Mouse (Mus musculus) spleen, adult 2 months (tissue): Measurements from ENCODE around the gene Rtn3. TPM values are rescaled to one million over a fixed set of nuclear protein-coding genes. Genes with fewer than 3 reads are reported as not detected.
"Not testable (repeated sequence)": the region's sequence is repeated elsewhere in the genome, so short reads cannot be mapped to it uniquely, and the experiment has no call there.

Experiments
- DNase-seq, 2 experiments: peaks; one replicate each; pipeline versions ENCODE4 v3.0.0 to v3.0.0-alpha.2; 2012 to 2021; ENCODE audit warnings: low spot score in 2 of 2, low read depth in 1 of 2
- H3K27ac ChIP-seq: fragments of 200-500 bp; 2 replicates; pipeline ENCODE4 v1.5.1; 2012; ENCODE audit warnings: low read length, inconsistent platforms; ENCODE audit not compliant: insufficient read depth
- H3K27me3 ChIP-seq: fragments of 200-500 bp; 2 replicates; pipeline ENCODE4 v1.6.1; 2012; ENCODE audit warnings: mild to moderate bottlenecking, moderate library complexity, low read length, inconsistent platforms; ENCODE audit not compliant: control insufficient read depth, insufficient read depth
- H3K36me3 ChIP-seq: fragments of 200-500 bp; 2 replicates; pipeline ENCODE4 v1.6.1; 2012; ENCODE audit warnings: mild to moderate bottlenecking, low read length, inconsistent platforms; ENCODE audit not compliant: control insufficient read depth, insufficient read depth
- H3K4me1 ChIP-seq: fragments of 200-500 bp; 2 replicates; pipeline ENCODE4 v1.6.1; 2011; ENCODE audit warnings: inconsistent platforms; ENCODE audit not compliant: control insufficient read depth, insufficient read depth, insufficient read length
- H3K4me3 ChIP-seq: fragments of 200-500 bp; 2 replicates; pipeline ENCODE4 v1.5.1; 2011; ENCODE audit warnings: mild to moderate bottlenecking, inconsistent platforms; ENCODE audit not compliant: insufficient read depth, insufficient read length; ENCODE audit errors: extremely low read depth
- CTCF ChIP-seq: fragments of 200-500 bp; IDR thresholded peaks from 2 replicates; pipeline ENCODE4 v1.5.1; 2011; ENCODE audit warnings: mild to moderate bottlenecking, inconsistent platforms; ENCODE audit not compliant: insufficient read depth, insufficient read length, insufficient replicate concordance; ENCODE audit errors: extremely low read depth
- POLR2A ChIP-seq: fragments of 200-500 bp; IDR thresholded peaks from 2 replicates; pipeline ENCODE4 v1.6.1; 2011; ENCODE audit warnings: low read depth, low read length, inconsistent platforms
- WGBS: fragments of 180-500 bp; shearing (Covaris S2); methylation state at CpG from one replicate; pipeline ENCODE4 v1.1.7; 2018; 5-methylcytosine and 5-hydroxymethylcytosine counted together
- polyA plus RNA-seq: library from polyadenylated mRNA; depleted of rRNA; stranded (reverse); fragments of >200 nt; gene quantifications from 2 replicates; pipeline ENCODE4 v1.2.3, GENCODE M21; 2012

Gene Rtn3
- polyA plus RNA-seq, 1 experiment: 39.6 TPM

DNA sequence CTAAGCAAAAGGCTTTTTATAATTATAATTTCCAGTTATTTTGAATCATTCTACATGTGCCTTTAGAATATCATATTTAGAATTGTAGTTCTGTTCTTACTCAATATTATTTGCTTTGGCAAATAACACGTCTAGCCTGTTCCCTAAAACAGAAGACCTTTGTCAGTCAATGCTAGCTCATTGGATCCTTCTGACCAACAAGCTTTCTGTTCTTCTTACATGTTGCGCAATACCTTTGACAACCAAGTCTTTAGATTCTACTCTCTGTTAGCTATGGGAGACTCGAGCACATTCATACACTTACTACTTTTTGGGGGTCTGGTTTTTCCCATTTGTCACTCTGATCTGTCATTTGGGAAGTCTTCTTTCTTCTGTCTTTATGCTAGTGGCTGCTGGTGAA is 38.5 kb upstream of the Rtn3 start:
- H3K27ac ChIP-seq: no peak overlapping the region
- no peaks in the 10 kb centered on the region for H3K27me3 ChIP-seq
- H3K4me3 ChIP-seq: no peak overlapping the region
- no peak for DNase-seq
- WGBS: 91% methylated on average over 3 of the region's 3 CpGs
- no peaks in the 10 kb centered on the region for H3K4me1 ChIP-seq
- TF ChIP-seq CTCF (no peak), POLR2A (no peak)
- peaks cover 23% of the 10 kb centered on the region for H3K36me3 ChIP-seq

- Histone ChIP-seq H3K36me3 (peaks cover 5% of the 10 kb centered on the region; the same call in 1 of the 2 replicates), H3K27ac (no peak overlapping the region), H3K4me1 (no peaks in the 10 kb centered on the region), H3K27me3 (no peaks in the 10 kb centered on the region), H3K4me3 (no peak overlapping the region)
- no peak for TF ChIP-seq POLR2A
- TF ChIP-seq CTCF: no peak
- 84% methylated on average over 1 of the region's 1 CpGs for WGBS
- DNase-seq: no peak
Observed at GRCm38 (mm10) chr19:7516437-7516836, 33.4 kb upstream of the Rtn3 start.

GRCm38 (mm10) chr19:7508026-7508425 is 24.9 kb upstream of the Rtn3 start:
- no peak for DNase-seq
- Histone ChIP-seq H3K27ac (no peak overlapping the region), H3K27me3 (no peaks in the 10 kb centered on the region), H3K36me3 (peaks cover 6% of the 10 kb centered on the region), H3K4me3 (no peak overlapping the region), H3K4me1 (0 out of 2 replicates have a peak, but pooled peaks cover 3% of the 10 kb centered on the region)
- TF ChIP-seq POLR2A (no peak), CTCF (no peak)
- 89% methylated on average over 4 of the region's 4 CpGs for WGBS

DNA sequence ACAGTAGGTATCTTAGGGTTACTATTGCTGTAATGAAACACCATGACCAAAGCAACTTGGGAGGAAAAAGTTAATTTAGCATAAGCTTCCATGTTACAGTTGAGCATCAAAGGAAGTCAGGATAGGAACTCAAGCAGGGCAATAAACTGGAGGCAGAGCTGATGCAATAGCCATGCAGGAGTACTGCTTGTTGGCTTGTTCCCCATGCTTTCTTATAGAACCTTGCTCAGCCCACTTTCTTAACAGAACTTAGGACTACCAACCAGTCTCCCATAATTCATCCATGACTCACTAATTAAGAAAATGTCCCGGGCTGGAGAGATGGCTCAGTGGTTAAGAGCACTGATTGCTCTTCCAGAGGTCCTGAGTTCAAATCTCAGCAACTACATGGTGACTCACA is 23.2 kb upstream of the Rtn3 start:
- H3K27ac ChIP-seq: no peak overlapping the region
- DNase-seq: no peak
- peaks cover 6% of the 10 kb centered on the region for H3K36me3 ChIP-seq
- H3K4me3 ChIP-seq: no peak overlapping the region
- WGBS: 86% methylated on average over 1 of the region's 1 CpGs
- H3K27me3 ChIP-seq: no peaks in the 10 kb centered on the region
- H3K4me1 ChIP-seq: peaks cover 3% of the 10 kb centered on the region; the same call in 1 of the 2 replicates
- TF ChIP-seq CTCF (no peak), POLR2A (no peak)

- WGBS: 88% methylated on average over 2 of the region's 2 CpGs
- Histone ChIP-seq H3K27ac (no peak overlapping the region), H3K36me3 (no peaks in the 10 kb centered on the region), H3K4me1 (peaks cover 3% of the 10 kb centered on the region; the same call in 1 of the 2 replicates), H3K27me3 (no peaks in the 10 kb centered on the region), H3K4me3 (no peak overlapping the region)
- no peak for DNase-seq
- TF ChIP-seq CTCF: no peak
- no peak for TF ChIP-seq POLR2A
Observed at GRCm38 (mm10) chr19:7502432-7502831, 19.4 kb upstream of the Rtn3 start.

DNA sequence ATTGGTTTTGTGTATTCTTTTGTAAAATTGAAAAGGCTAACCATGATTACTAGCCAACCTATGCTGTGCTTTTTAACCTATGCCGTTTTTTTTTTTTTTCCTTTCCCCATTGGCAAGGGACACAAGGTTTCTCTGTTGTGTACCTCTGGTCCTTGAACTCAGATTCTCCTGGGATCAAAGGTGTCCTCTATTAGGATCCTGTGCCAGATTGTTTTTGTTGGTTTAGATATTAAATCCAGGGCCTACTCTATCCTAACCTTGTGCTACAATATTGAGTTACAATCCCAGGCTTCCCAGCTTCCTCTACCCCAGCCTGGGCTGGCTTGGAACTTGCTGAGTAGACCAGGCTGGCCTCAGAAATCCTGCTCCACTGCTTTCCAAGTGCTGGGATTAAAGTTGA is 17.6 kb upstream of the Rtn3 start:
- H3K27me3 ChIP-seq: no peaks in the 10 kb centered on the region
- no peak for TF ChIP-seq POLR2A
- no peak for TF ChIP-seq CTCF
- no peak overlapping the region for H3K27ac ChIP-seq
- peaks cover 3% of the 10 kb centered on the region; the same call in 1 of the 2 replicates for H3K4me1 ChIP-seq
- WGBS: 83% methylated on average over 1 of the region's 1 CpGs
- H3K36me3 ChIP-seq: no peaks in the 10 kb centered on the region
- DNase-seq: no peak
- no peak overlapping the region for H3K4me3 ChIP-seq

GRCm38 (mm10) chr19:7498816-7499215 is 15.7 kb upstream of the Rtn3 start:
- no peak for TF ChIP-seq CTCF
- no peak for TF ChIP-seq POLR2A
- H3K27me3 ChIP-seq: no peaks in the 10 kb centered on the region
- H3K36me3 ChIP-seq: no peaks in the 10 kb centered on the region
- no peak overlapping the region for H3K27ac ChIP-seq
- WGBS: 93% methylated on average over 2 of the region's 2 CpGs
- no peak overlapping the region for H3K4me3 ChIP-seq
- H3K4me1 ChIP-seq: no peaks in the 10 kb centered on the region; the same call in 1 of the 2 replicates
- no peak for DNase-seq

DNA sequence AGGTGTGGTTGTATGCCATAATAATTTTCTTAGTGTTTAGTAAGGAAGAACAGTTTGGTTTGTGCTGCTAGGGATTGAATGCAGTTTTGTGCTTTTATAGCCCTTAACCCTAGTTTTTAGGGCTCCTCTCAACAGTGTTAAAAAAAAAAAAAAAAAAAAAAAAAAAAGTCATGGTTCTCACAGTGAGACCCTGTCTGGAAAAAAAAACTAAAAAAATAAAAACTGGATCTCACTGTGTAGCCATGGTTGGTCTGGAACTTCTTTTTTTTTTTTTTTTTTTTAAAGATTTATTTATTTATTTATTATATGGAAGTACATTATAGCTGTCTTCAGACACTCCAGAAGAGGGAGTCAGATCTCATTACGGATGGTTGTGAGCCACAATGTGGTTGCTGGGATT is 13.0 kb upstream of the Rtn3 start:
- not testable (repeated sequence) for H3K27ac ChIP-seq, H3K27me3 ChIP-seq, H3K4me1 ChIP-seq, H3K4me3 ChIP-seq, DNase-seq, H3K36me3 ChIP-seq
- 75% methylated on average over 1 of the region's 1 CpGs for WGBS
